Mouse (Mus musculus) heart, embryonic 10.5 days (tissue): Measurements from ENCODE around the gene Syt7. TPM values are rescaled to one million over a fixed set of nuclear protein-coding genes. Genes with fewer than 3 reads are reported as not detected.

Source experiments
- DNase-seq: peaks from one replicate; pipeline ENCODE4 v3.0.0-alpha.2; 2017; ENCODE audit warnings: low spot score
- H3K27ac ChIP-seq: fragments of 300-500 bp; sonication (generic); 2 replicates; pipeline ENCODE4 v1.5.1; 2016; ENCODE audit warnings: mild to moderate bottlenecking
- H3K27me3 ChIP-seq: fragments of 300-500 bp; sonication (generic); 2 replicates; pipeline ENCODE4 v1.6.1; 2016; ENCODE audit warnings: mild to moderate bottlenecking; ENCODE audit not compliant: poor library complexity, insufficient read depth, severe bottlenecking
- H3K36me3 ChIP-seq: fragments of 300-500 bp; sonication (generic); 2 replicates; pipeline ENCODE4 v1.6.1; 2016; ENCODE audit warnings: mild to moderate bottlenecking, moderate library complexity
- H3K4me1 ChIP-seq: fragments of 300-500 bp; sonication (generic); 2 replicates; pipeline ENCODE4 v1.6.1; 2016; ENCODE audit warnings: mild to moderate bottlenecking
- H3K4me3 ChIP-seq: fragments of 300-500 bp; sonication (generic); 2 replicates; pipeline ENCODE4 v1.5.1; 2016; ENCODE audit warnings: mild to moderate bottlenecking, moderate library complexity
- H3K9me3 ChIP-seq: fragments of 300-500 bp; sonication (generic); 2 replicates; pipeline ENCODE4 v1.6.1; 2016; ENCODE audit warnings: mild to moderate bottlenecking, moderate library complexity
- WGBS: fragments of 180-500 bp; shearing (Covaris S2); methylation state at CpG from one replicate; pipeline ENCODE4 v1.1.7; 2016; 5-methylcytosine and 5-hydroxymethylcytosine counted together
- polyA plus RNA-seq: library from polyadenylated mRNA; unstranded; fragments of >200 nt; fragmentation: Nextera tagmentation; extraction: Ambion mirVana; gene quantifications from 2 replicates; pipeline ENCODE4 v1.2.1, GENCODE M21; 2016

Gene Syt7
- 0.16 and 0.35 TPM in 2 replicates for polyA plus RNA-seq

- DNase-seq = peak; percentile 96
- under 1% methylated on average over 78 of the region's 78 CpGs for WGBS
- H3K4me1 ChIP-seq = peaks cover 16% of the 10 kb centered on the region
- H3K27ac ChIP-seq = peak within 1 kb of the TSS; percentile 79
- no peaks in the 10 kb centered on the region for H3K36me3 ChIP-seq
- H3K9me3 ChIP-seq = no peaks in the 10 kb centered on the region
- H3K27me3 ChIP-seq = peaks cover 88% of the 10 kb centered on the region
- peak within 1 kb of the TSS; percentile 74 for H3K4me3 ChIP-seq
These were observed at the start of gene Syt7 for GRCm38 (mm10) chr19:10388615-10389313. Gene Syt7, plus strand, starts transcription at chr19:10389090.

GRCm38 (mm10) chr19:10339271-10339670 is 49.6 kb upstream of the Syt7 start:
- H3K4me3 ChIP-seq = no peak overlapping the region
- 34% methylated on average over 5 of the region's 5 CpGs for WGBS
- H3K27me3 ChIP-seq = peaks cover 89% of the 10 kb centered on the region
- no peak overlapping the region for H3K27ac ChIP-seq
- H3K4me1 ChIP-seq = peaks cover 20% of the 10 kb centered on the region
- no peak for DNase-seq
- no peaks in the 10 kb centered on the region for H3K36me3 ChIP-seq
- no peaks in the 10 kb centered on the region for H3K9me3 ChIP-seq

- H3K36me3 ChIP-seq = no peaks in the 10 kb centered on the region
- DNase-seq = no peak
- 30% methylated on average over 5 of the region's 5 CpGs for WGBS
- no peaks in the 10 kb centered on the region for H3K9me3 ChIP-seq
- H3K4me3 ChIP-seq = no peak overlapping the region
- H3K27ac ChIP-seq = no peak overlapping the region
- H3K4me1 ChIP-seq = peaks cover 22% of the 10 kb centered on the region
- H3K27me3 ChIP-seq = peaks cover 90% of the 10 kb centered on the region
These were observed 48.2 kb upstream of the Syt7 start for GRCm38 (mm10) chr19:10340661-10341060.

- Histone ChIP-seq H3K4me3 (no peak overlapping the region), H3K27me3 (peaks cover 94% of the 10 kb centered on the region), H3K9me3 (no peaks in the 10 kb centered on the region), H3K4me1 (peaks cover 26% of the 10 kb centered on the region), H3K27ac (peak overlapping the region; percentile 77; the same call in 1 of the 2 replicates), H3K36me3 (no peaks in the 10 kb centered on the region)
- peak; percentile 79 for DNase-seq
- WGBS = 18% methylated on average over 11 of the region's 11 CpGs
These were observed 47.7 kb upstream of the Syt7 start for GRCm38 (mm10) chr19:10341152-10341551.

- H3K27ac ChIP-seq = peak overlapping the region; percentile 77
- H3K36me3 ChIP-seq = no peaks in the 10 kb centered on the region
- H3K4me1 ChIP-seq = peaks cover 34% of the 10 kb centered on the region
- no peak for DNase-seq
- H3K4me3 ChIP-seq = no peak overlapping the region
- H3K27me3 ChIP-seq = peaks cover 90% of the 10 kb centered on the region
- 44% methylated on average over 12 of the region's 12 CpGs for WGBS
- no peaks in the 10 kb centered on the region for H3K9me3 ChIP-seq
These were observed 47.0 kb upstream of the Syt7 start for GRCm38 (mm10) chr19:10341817-10342439.

- WGBS = 74% methylated on average over 10 of the region's 10 CpGs
- DNase-seq = no peak
- Histone ChIP-seq H3K27me3 (peaks cover 77% of the 10 kb centered on the region), H3K27ac (no peak overlapping the region), H3K4me3 (no peak overlapping the region), H3K36me3 (no peaks in the 10 kb centered on the region), H3K9me3 (no peaks in the 10 kb centered on the region), H3K4me1 (peaks cover 34% of the 10 kb centered on the region)
These were observed 45.0 kb upstream of the Syt7 start for GRCm38 (mm10) chr19:10343866-10344265.

- no peak for DNase-seq
- Histone ChIP-seq H3K27me3 (peaks cover 58% of the 10 kb centered on the region), H3K4me3 (no peak overlapping the region), H3K36me3 (no peaks in the 10 kb centered on the region), H3K27ac (no peak overlapping the region), H3K9me3 (no peaks in the 10 kb centered on the region), H3K4me1 (peaks cover 29% of the 10 kb centered on the region)
- WGBS = 28% methylated on average over 12 of the region's 12 CpGs
These were observed 43.2 kb upstream of the Syt7 start for GRCm38 (mm10) chr19:10345696-10346095.

- peaks cover 41% of the 10 kb centered on the region; the same call in 1 of the 2 replicates for H3K27me3 ChIP-seq
- DNase-seq = no peak
- no peaks in the 10 kb centered on the region for H3K9me3 ChIP-seq
- no peaks in the 10 kb centered on the region for H3K36me3 ChIP-seq
- WGBS = 58% methylated on average over 5 of the region's 5 CpGs
- no peak overlapping the region for H3K27ac ChIP-seq
- peaks cover 14% of the 10 kb centered on the region for H3K4me1 ChIP-seq
- no peak overlapping the region for H3K4me3 ChIP-seq
These were observed 41.1 kb upstream of the Syt7 start for GRCm38 (mm10) chr19:10347628-10348273.

- 77% methylated on average over 7 of the region's 7 CpGs for WGBS
These were observed 36.7 kb upstream of the Syt7 start for GRCm38 (mm10) chr19:10352218-10352617.

GRCm38 (mm10) chr19:10354830-10355229 is 34.1 kb upstream of the Syt7 start:
- H3K9me3 ChIP-seq = no peaks in the 10 kb centered on the region
- WGBS = 79% methylated on average over 2 of the region's 2 CpGs
- H3K27ac ChIP-seq = no peak overlapping the region

More at GRCm38 (mm10) chr19:10352218-10352617, 36.7 kb upstream of the Syt7 start:
- peaks cover 30% of the 10 kb centered on the region; the same call in 1 of the 2 replicates for H3K27me3 ChIP-seq
- H3K36me3 ChIP-seq = no peaks in the 10 kb centered on the region
- no peaks in the 10 kb centered on the region for H3K9me3 ChIP-seq
- H3K4me3 ChIP-seq = no peak overlapping the region
- H3K27ac ChIP-seq = no peak overlapping the region
- H3K4me1 ChIP-seq = peaks cover 8% of the 10 kb centered on the region
- no peak for DNase-seq

GRCm38 (mm10) chr19:10356845-10357503 is 31.9 kb upstream of the Syt7 start:
- WGBS = 8% methylated on average over 12 of the region's 12 CpGs
- Histone ChIP-seq H3K9me3 (no peaks in the 10 kb centered on the region), H3K27me3 (peaks cover 36% of the 10 kb centered on the region), H3K4me1 (peaks cover 10% of the 10 kb centered on the region), H3K4me3 (no peak overlapping the region), H3K27ac (no peak overlapping the region; the same call in 1 of the 2 replicates), H3K36me3 (no peaks in the 10 kb centered on the region)
- no peak for DNase-seq

More at GRCm38 (mm10) chr19:10354830-10355229, 34.1 kb upstream of the Syt7 start:
- peaks cover 10% of the 10 kb centered on the region for H3K4me1 ChIP-seq
- no peaks in the 10 kb centered on the region for H3K36me3 ChIP-seq
- DNase-seq = no peak
- no peak overlapping the region for H3K4me3 ChIP-seq
- H3K27me3 ChIP-seq = peaks cover 35% of the 10 kb centered on the region; the same call in 1 of the 2 replicates

GRCm38 (mm10) chr19:10359105-10359946 is 29.6 kb upstream of the Syt7 start:
- no peaks in the 10 kb centered on the region for H3K36me3 ChIP-seq
- H3K9me3 ChIP-seq = no peaks in the 10 kb centered on the region
- DNase-seq = no peak
- no peak overlapping the region for H3K4me3 ChIP-seq
- peaks cover 45% of the 10 kb centered on the region for H3K27me3 ChIP-seq
- H3K4me1 ChIP-seq = peaks cover 14% of the 10 kb centered on the region
- H3K27ac ChIP-seq = no peak overlapping the region
- 73% methylated on average over 8 of the region's 8 CpGs for WGBS
